Mouse (Mus musculus): Measurements from ENCODE around the gene Tmigd3. TPM values are rescaled to one million over a fixed set of nuclear protein-coding genes. Genes with fewer than 3 reads are reported as not detected.

Gene Tmigd3
- polyA plus RNA-seq (2015; fragmentation: Nextera tagmentation; extraction: Ambion mirVana), result not detected in 2 replicates

DNA sequence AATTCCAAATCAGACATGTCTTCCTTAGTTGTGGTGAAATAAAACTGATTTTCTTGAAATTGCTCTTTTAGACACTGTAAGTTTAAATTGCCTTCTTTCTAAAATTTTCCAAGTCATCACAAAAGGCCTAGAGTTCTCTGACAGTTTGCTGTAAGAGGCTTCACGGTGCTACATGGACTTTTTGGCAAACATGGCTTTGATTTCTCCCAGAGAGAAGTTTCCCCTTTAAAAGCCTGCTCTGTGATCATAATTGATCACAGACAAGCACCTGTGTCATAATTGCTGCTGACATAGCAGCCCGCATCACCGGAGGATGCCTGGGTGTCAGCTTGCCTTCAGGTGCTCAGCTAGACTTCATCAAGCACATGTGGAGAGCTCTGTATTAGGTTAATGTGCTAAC, at the start of gene Tmigd3, which contains the start of gene Adora3:
Gene Tmigd3 (plus strand): TSS at position 346 of the 400 bp plus-strand sequence.
Gene Adora3 (plus strand): TSS at position 301 of the 400 bp plus-strand sequence.

DNA sequence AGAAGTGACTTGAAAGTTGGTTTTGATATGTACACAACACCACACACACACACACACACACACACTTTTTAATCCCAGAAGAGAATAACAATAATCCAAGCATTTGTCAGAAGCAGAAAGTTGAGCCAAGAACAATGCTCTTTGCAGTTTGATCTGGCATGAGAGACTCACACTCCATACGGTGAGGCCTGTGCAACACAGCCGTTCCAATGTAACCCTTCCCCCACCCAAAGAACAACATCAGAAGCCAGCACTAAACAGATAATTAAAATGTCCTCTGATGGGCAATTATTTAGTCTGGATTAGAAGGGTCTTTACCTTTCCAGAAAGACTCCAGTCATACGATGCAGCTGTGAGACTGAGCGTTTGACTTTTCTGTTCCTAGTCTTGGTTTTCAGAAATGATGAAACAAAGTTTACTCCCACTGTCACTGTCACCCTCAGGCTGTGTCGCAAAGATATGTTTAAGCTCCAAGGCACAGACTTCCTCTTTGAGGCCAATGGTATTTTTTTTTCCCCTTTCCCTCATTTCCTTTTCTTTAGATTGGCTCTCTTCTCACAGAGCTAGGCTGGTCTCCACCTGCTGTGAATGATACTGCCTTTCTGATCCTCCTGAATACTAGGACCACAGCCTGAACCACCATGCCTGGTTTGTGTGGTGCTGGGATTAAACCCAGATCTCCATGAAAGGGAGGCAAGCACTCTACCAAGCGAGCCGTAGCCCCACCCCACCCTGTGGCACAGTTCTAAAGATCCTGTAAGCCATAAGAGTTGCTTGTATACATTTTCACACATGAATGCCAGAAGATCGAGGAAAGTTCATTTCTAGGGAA, 61.8 kb downstream of the Tmigd3 start, which contains the start of gene I830077J02Rik:
Gene I830077J02Rik (minus strand): TSS at position 425 of the 832 bp plus-strand sequence.

DNA sequence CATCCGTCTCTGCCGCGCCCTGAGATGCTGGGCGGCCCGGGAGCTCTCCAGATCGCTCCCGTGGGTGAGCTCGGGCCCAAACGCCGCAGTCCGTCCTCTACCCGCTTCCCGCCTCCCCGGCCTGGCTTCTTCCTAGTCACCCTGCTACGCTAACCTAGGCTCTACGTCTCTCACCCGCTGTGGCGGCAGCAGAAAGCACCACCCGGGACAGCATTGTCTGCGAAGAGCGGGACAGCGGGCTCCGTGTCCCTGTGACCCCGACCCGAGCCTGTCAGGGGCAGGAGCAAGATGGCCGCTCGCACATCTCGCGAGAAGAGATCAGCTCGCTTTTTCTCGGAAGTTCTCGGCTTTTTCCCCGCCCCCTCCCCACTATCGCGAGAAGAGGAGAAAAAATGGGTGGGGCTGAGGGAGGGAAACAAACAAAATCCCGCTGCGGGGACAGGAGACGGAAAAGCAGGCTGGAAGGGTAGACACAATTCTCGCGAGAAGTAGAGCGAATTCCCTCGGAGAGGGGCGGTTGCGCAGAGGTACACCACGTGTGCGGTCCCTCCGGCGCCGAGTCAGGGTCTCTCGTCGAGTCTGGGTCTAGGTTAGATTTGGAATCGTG, 88.4 kb downstream of the Tmigd3 start, which contains the start of gene Wdr77:
Gene Wdr77 (plus strand): TSS at position 396 of the 607 bp plus-strand sequence.

DNA sequence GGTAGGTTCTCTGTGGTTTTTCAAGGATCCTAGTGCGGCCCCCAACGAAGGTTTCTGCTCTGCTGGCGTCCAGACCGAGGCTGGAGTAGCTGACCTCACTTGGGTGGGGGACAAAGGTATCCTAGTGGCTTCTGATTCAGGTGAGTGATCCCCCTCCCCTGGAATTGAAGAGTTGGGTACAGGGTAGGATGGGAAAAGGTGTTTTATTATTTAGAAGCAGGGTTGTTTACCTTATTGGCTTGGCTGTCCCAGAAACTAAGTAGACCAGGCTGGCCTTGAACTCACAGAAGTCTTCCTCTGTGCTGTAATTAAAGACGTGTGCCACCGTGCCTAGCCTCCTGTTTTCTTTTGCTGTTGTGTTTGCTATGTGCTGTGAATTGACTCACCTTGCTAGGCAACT, 89.3 kb downstream of the Tmigd3 start, which contains the start of gene Atp5f1:
Gene Atp5f1 (minus strand): TSS at position 101 of the 400 bp plus-strand sequence.

DNA sequence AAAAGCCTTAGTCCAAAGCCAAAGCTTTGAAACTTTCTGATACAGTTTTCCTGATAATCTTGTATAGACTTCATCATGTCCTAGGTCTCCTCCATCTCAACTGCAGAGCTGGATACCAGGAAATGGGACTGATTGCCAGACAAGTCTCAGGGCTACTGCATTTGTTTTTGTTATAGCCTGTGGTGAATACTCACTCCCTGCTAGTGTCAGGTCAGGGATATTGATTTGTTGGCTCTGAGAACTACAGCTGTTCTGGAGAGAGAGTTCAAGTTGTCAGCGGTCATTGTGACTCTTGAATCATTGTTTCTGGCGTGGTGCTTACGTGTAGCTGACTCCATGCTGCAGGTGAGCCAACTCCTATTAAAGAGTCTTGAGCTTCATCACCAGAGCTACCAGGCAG, 102.7 kb downstream of the Tmigd3 start, which contains the start of gene Ovgp1:
Gene Ovgp1 (plus strand): TSS at position 301 of the 400 bp plus-strand sequence.

Other genes with a start within 250 kb of the Tmigd3 start
- 13.8 and 16.1 TPM in 2 replicates for gene Ddx20, start 183.3 kb upstream of the Tmigd3 start, polyA plus RNA-seq (2015; fragmentation: Nextera tagmentation; extraction: Ambion mirVana)
- 11.3 and 11.4 TPM in 2 replicates for gene Inka2, start 166.3 kb upstream of the Tmigd3 start, polyA plus RNA-seq (2015; fragmentation: Nextera tagmentation; extraction: Ambion mirVana)
- 79.9 and 94.7 TPM in 2 replicates for gene Rap1a, start 69.6 kb upstream of the Tmigd3 start, polyA plus RNA-seq (2015; fragmentation: Nextera tagmentation; extraction: Ambion mirVana)
- 0.44 and 0.69 TPM in 2 replicates for gene Adora3, start within 50 bp of the Tmigd3 start, polyA plus RNA-seq (2015; fragmentation: Nextera tagmentation; extraction: Ambion mirVana)
- 0.18 and 0.71 TPM in 2 replicates for gene I830077J02Rik, start 61.8 kb downstream of the Tmigd3 start, polyA plus RNA-seq (2015; fragmentation: Nextera tagmentation; extraction: Ambion mirVana)
- 79.9 and 92.7 TPM in 2 replicates for gene Wdr77, start 88.5 kb downstream of the Tmigd3 start, polyA plus RNA-seq (2015; fragmentation: Nextera tagmentation; extraction: Ambion mirVana)
- gene Atp5f1, start 89.2 kb downstream of the Tmigd3 start, polyA plus RNA-seq (2015; fragmentation: Nextera tagmentation; extraction: Ambion mirVana), result 615 and 658 TPM in 2 replicates
- gene Ovgp1, start 102.8 kb downstream of the Tmigd3 start, polyA plus RNA-seq (2015; fragmentation: Nextera tagmentation; extraction: Ambion mirVana), result 4.6 and 5.0 TPM in 2 replicates
- gene Pifo, start 143.7 kb downstream of the Tmigd3 start, polyA plus RNA-seq (2015; fragmentation: Nextera tagmentation; extraction: Ambion mirVana), result 3.8 and 6.8 TPM in 2 replicates
- gene Chil5, start 161.9 kb downstream of the Tmigd3 start, polyA plus RNA-seq (2015; fragmentation: Nextera tagmentation; extraction: Ambion mirVana), result 0.36 TPM in 1 of 2 replicates, not detected in the other
- 1.4 and 1.7 TPM in 2 replicates for gene Chia1, start 242.3 kb downstream of the Tmigd3 start, polyA plus RNA-seq (2015; fragmentation: Nextera tagmentation; extraction: Ambion mirVana)

Measured in neural tube, postnatal 0 days (tissue).